Mouse (Mus musculus) liver, adult 2 months (tissue): ENCODE data around the gene Tprn. TPM values are rescaled to one million over a fixed set of nuclear protein-coding genes. Genes with fewer than 3 reads are reported as not detected.

Experiments
- DNase-seq: peaks from one replicate; pipeline ENCODE4 v3.0.0-alpha.2; 2011; ENCODE audit warnings: low read depth, low spot score; ENCODE audit errors: extremely low read depth
- H3K27ac ChIP-seq: fragments of 200-500 bp; replicated peaks from 2 replicates; pipeline ENCODE4 v1.5.1; 2012; ENCODE audit warnings: low read depth, mild to moderate bottlenecking, control low read depth, inconsistent platforms, low read length; ENCODE audit not compliant: insufficient read depth
- H3K27me3 ChIP-seq: fragments of 200-500 bp; 2 replicates; pipeline ENCODE4 v1.6.1; 2012; ENCODE audit warnings: mild to moderate bottlenecking, moderate library complexity, low read length, inconsistent platforms; ENCODE audit not compliant: control insufficient read depth, insufficient read depth
- H3K36me3 ChIP-seq: fragments of 200-500 bp; 2 replicates; pipeline ENCODE4 v1.6.1; 2012; ENCODE audit warnings: low read length, inconsistent platforms; ENCODE audit not compliant: control insufficient read depth, insufficient read depth
- H3K4me1 ChIP-seq: fragments of 200-500 bp; 2 replicates; pipeline ENCODE4 v1.6.1; 2011; ENCODE audit warnings: low read length; ENCODE audit not compliant: control insufficient read depth, insufficient read depth
- H3K4me3 ChIP-seq: fragments of 200-500 bp; 2 replicates; pipeline ENCODE4 v1.5.1; 2011; ENCODE audit warnings: low read depth, mild to moderate bottlenecking, control low read depth, low read length, moderate library complexity; ENCODE audit not compliant: insufficient read depth
- H3K79me2 ChIP-seq: fragments of 200-500 bp; 2 replicates; pipeline ENCODE4 v1.6.1; 2012; ENCODE audit warnings: inconsistent platforms, mild to moderate bottlenecking, low read length, moderate library complexity; ENCODE audit not compliant: control insufficient read depth, insufficient read depth
- H3K9ac ChIP-seq: fragments of 200-500 bp; 2 replicates; pipeline ENCODE4 v1.6.1; 2012; ENCODE audit warnings: low read depth, mild to moderate bottlenecking, control low read depth, inconsistent platforms, low read length
- CTCF ChIP-seq: fragments of 200-500 bp; IDR thresholded peaks from 2 replicates; pipeline ENCODE4 v1.5.1; 2011; ENCODE audit warnings: low read depth, low read length, control low read depth
- POLR2A ChIP-seq: fragments of 200-500 bp; IDR thresholded peaks from 2 replicates; pipeline ENCODE4 v1.6.1; 2011; ENCODE audit warnings: low read length, control low read depth; ENCODE audit not compliant: insufficient read depth; ENCODE audit errors: extremely low read depth
- WGBS: fragments of 180-500 bp; shearing (Covaris S2); methylation state at CpG from one replicate; pipeline ENCODE4 v1.1.7; 2018; 5-methylcytosine and 5-hydroxymethylcytosine counted together
- polyA plus RNA-seq: library from polyadenylated mRNA; depleted of rRNA; stranded (reverse); fragments of >200 nt; gene quantifications from 2 replicates; pipeline ENCODE4 v1.2.3, GENCODE M21; 2012
- total RNA-seq: library from RNA; depleted of rRNA; stranded (reverse); fragments of >200 nt; gene quantifications from 2 replicates; pipeline ENCODE4 v1.2.3, GENCODE M21; 2014

The Tprn gene
- total and polyA plus RNA-seq, 2 experiments, result 0.55 to 4.3 TPM

DNA sequence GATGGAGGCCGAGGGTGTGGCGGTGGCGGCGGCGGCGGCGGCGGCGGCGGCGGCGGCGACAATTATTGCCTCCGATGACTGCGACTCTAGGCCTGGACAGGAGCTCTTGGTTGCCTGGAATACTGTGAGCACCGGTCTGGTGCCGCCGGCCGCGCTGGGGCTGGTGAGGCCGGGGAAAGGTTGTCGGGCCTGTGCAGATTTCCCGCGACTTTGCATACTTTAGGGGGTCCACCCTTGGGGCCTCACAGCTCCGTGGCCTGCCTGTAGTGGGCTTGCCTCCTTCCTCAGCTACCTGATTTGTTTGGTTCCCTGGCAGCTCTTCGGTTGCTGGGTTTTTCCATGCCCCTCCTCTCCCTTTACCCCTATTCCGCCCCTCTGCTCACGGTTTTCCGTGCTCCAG is 10.1 kb downstream of the Tprn start:
- peak overlapping the region; percentile 75 for H3K9ac ChIP-seq
- H3K27ac ChIP-seq, result no peak overlapping the region
- under 1% methylated on average over 25 of the region's 29 CpGs for WGBS
- H3K4me1 ChIP-seq, result peaks cover 12% of the 10 kb centered on the region
- TF ChIP-seq CTCF (no peak), POLR2A (no peak)
- peaks cover 14% of the 10 kb centered on the region; the same call in 1 of the 2 replicates for H3K36me3 ChIP-seq
- H3K27me3 ChIP-seq, result no peaks in the 10 kb centered on the region
- H3K79me2 ChIP-seq, result peaks cover 7% of the 10 kb centered on the region; the same call in 1 of the 2 replicates
- peak overlapping the region; percentile 83 for H3K4me3 ChIP-seq
- no peak for DNase-seq

DNA sequence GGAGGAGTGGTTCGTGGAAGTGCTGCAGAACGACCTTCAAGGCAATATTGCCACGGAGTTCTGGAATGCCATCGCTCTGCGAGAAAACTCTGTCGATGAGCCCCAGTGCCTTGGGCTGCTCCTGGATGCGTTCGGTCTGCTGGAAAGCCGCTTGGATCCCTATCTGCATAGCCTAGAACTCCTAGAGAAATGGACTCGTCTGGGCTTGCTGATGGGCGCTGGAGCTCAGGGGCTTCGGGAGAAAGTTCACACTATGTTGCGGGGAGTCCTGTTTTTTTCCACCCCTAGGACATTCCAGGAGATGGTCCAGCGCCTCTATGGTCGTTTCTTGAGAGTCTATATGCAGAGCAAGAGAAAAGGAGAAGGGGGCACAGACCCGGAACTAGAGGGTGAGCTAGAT is 10.6 kb downstream of the Tprn start:
- Histone ChIP-seq H3K27ac (no peak overlapping the region), H3K4me1 (peaks cover 12% of the 10 kb centered on the region), H3K4me3 (peak overlapping the region; percentile 83), H3K79me2 (peaks cover 7% of the 10 kb centered on the region; the same call in 1 of the 2 replicates), H3K27me3 (no peaks in the 10 kb centered on the region), H3K9ac (peak overlapping the region; percentile 75), H3K36me3 (peaks cover 14% of the 10 kb centered on the region; the same call in 1 of the 2 replicates)
- 35% methylated on average over 16 of the region's 16 CpGs for WGBS
- TF ChIP-seq CTCF (no peak), POLR2A (no peak)
- no peak for DNase-seq

DNA sequence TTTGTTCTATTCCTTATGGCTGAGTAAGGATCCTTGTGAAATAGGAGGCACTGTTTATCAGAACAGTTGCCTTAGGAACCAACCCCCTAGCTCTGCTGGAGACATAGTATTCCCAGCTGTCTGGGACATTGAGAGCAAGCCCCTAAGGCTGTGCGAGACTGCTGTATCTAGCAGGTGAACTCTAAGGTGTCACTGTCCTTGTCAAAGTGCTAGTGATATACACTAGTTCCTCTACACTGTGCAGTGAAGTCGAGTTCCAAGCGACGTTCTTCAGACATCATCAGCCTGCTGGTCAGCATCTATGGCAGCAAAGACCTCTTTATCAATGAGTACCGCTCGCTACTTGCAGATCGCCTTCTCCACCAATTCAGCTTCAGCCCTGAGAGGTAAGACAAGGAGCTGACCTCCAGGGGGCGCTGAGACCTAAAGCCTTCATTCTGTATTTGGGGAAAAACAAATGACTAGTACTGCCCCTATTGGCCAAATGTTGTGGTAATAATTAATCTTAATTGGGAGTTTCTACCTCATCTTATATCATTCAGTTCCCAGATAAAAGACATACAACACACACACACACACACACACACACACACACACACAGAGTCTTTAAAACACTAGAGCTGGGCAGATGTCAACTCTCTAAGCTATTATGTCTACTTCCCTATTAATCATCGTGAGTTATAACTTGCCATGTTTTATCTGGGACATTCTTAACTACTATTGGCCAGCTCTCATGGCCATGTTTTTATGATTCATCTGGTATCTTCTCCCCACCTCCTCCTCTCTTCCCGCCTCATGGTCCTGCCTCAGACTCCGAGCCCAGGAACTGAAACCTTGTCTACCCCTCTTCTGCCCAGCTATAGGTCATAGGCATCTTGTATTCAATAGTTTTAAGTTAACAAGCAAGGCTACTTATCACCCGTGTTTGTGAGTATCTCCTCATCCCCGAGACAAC is 16.8 kb downstream of the Tprn start:
- peak; percentile 68 for DNase-seq
- WGBS, result 69% methylated on average over 13 of the region's 13 CpGs
- Histone ChIP-seq H3K4me3 (no peak overlapping the region), H3K4me1 (no peaks in the 10 kb centered on the region), H3K36me3 (peaks cover 20% of the 10 kb centered on the region; the same call in 1 of the 2 replicates), H3K79me2 (no peaks in the 10 kb centered on the region), H3K27me3 (no peaks in the 10 kb centered on the region), H3K27ac (no peak overlapping the region), H3K9ac (no peak overlapping the region)
- TF ChIP-seq CTCF (peak; percentile 75), POLR2A (no peak)

DNA sequence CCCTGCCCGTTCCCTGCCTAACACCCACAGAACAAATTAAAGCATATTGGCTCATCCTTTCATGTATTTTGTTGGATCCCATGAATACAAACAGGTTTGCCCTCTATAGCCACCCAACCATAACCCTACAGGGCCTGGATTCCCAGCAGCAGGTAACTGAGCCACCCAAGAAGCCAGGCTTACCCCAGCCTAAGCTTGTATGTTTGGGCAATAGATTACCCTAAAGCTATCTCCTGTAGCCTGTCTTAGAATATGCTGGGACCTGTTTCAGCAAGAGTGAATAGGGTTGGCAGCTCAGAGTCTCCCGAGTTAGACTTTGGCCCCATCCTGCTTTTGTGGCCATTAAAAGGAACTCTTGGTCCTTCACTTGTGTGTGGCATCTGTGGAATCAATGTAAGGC is 23.1 kb downstream of the Tprn start:
- no peak for DNase-seq
- peaks cover under 1% of the 10 kb centered on the region; the same call in 1 of the 2 replicates for H3K27me3 ChIP-seq
- TF ChIP-seq CTCF (no peak), POLR2A (no peak)
- H3K4me1 ChIP-seq, result peaks cover 1% of the 10 kb centered on the region; the same call in 1 of the 2 replicates
- no peak overlapping the region for H3K27ac ChIP-seq
- peaks cover 6% of the 10 kb centered on the region; the same call in 1 of the 2 replicates for H3K36me3 ChIP-seq
- no peaks in the 10 kb centered on the region for H3K79me2 ChIP-seq
- H3K4me3 ChIP-seq, result no peak overlapping the region
- H3K9ac ChIP-seq, result no peak overlapping the region
- 96% methylated on average over 2 of the region's 2 CpGs for WGBS

DNA sequence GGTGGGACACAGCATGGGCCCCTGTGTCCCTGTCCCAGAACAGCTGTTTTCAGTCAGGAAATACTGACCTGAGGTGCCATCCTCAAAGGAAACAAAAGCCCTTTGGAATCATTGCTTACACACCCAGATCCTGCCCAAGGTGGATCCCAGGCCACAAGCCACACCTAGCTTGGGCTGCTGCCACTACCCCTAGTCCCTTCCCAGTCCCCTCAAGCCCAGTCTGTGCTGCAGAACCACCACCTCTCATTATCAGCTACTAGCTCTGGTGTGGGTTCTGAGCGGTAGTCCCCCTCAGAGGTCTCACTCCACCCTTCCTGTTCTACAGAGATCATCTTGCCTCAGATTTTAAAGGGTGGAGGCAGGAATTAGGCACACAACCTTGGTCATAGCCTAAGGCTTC is 23.9 kb downstream of the Tprn start:
- DNase-seq, result no peak
- peaks cover 3% of the 10 kb centered on the region; the same call in 1 of the 2 replicates for H3K4me1 ChIP-seq
- H3K27ac ChIP-seq, result no peak overlapping the region
- no peak for TF ChIP-seq CTCF
- TF ChIP-seq POLR2A, result no peak
- no peak overlapping the region for H3K9ac ChIP-seq
- H3K27me3 ChIP-seq, result peaks cover 3% of the 10 kb centered on the region; the same call in 1 of the 2 replicates
- 85% methylated on average over 1 of the region's 1 CpGs for WGBS
- H3K79me2 ChIP-seq, result no peaks in the 10 kb centered on the region
- H3K4me3 ChIP-seq, result no peak overlapping the region
- peaks cover 2% of the 10 kb centered on the region; the same call in 1 of the 2 replicates for H3K36me3 ChIP-seq
